Mouse (Mus musculus) midbrain, embryonic 12.5 days (tissue): Measurements from ENCODE around the gene Nbas. TPM values are rescaled to one million over a fixed set of nuclear protein-coding genes. Genes with fewer than 3 reads are reported as not detected.

Experiments used
- ATAC-seq: fragments of 200-750 bp; cut with Nextera tagmentation; 2 replicates; pipeline ENCODE4 v1.8.0; 2017; ENCODE audit warnings: low read depth, moderate TSS enrichment, moderate library complexity; ENCODE audit not compliant: low FRiP score
- H3K27ac ChIP-seq: fragments of 300-500 bp; sonication (generic); replicated peaks from 2 replicates; pipeline ENCODE4 v1.5.1; 2016; ENCODE audit warnings: mild to moderate bottlenecking
- H3K27me3 ChIP-seq: fragments of 300-500 bp; sonication (generic); 2 replicates; pipeline ENCODE4 v1.6.1; 2016; ENCODE audit warnings: mild to moderate bottlenecking
- H3K36me3 ChIP-seq: fragments of 300-500 bp; sonication (generic); 2 replicates; pipeline ENCODE4 v1.6.1; 2016
- H3K4me1 ChIP-seq: fragments of 300-500 bp; sonication (generic); 2 replicates; pipeline ENCODE4 v1.6.1; 2016
- H3K4me2 ChIP-seq: fragments of 300-500 bp; sonication (generic); replicated peaks from 2 replicates; pipeline ENCODE4 v1.6.1; 2016; ENCODE audit warnings: mild to moderate bottlenecking, moderate library complexity
- H3K4me3 ChIP-seq: fragments of 300-500 bp; sonication (generic); 2 replicates; pipeline ENCODE4 v1.5.1; 2016; ENCODE audit warnings: mild to moderate bottlenecking
- H3K9ac ChIP-seq: fragments of 300-500 bp; sonication (generic); replicated peaks from 2 replicates; pipeline ENCODE4 v1.6.1; 2016; ENCODE audit warnings: mild to moderate bottlenecking, moderate library complexity
- H3K9me3 ChIP-seq: fragments of 300-500 bp; sonication (generic); 2 replicates; pipeline ENCODE4 v1.6.1; 2016; ENCODE audit warnings: mild to moderate bottlenecking
- WGBS: fragments of 180-500 bp; shearing (Covaris S2); methylation state at CpG from one replicate; pipeline ENCODE4 v1.1.7; 2016; 5-methylcytosine and 5-hydroxymethylcytosine counted together
- polyA plus RNA-seq: library from polyadenylated mRNA; unstranded; fragments of >200 nt; fragmentation: Nextera tagmentation; extraction: Ambion mirVana; gene quantifications from 2 replicates; pipeline ENCODE4 v1.2.1, GENCODE M21; 2016

The Nbas gene
- polyA plus RNA-seq, 1 experiment from 2014 or later, result 17.6 TPM

- Histone ChIP-seq H3K36me3 (no peaks in the 10 kb centered on the region), H3K27me3 (no peaks in the 10 kb centered on the region), H3K4me2 (no peak overlapping the region), H3K4me1 (no peaks in the 10 kb centered on the region), H3K4me3 (no peak overlapping the region), H3K9me3 (no peaks in the 10 kb centered on the region), H3K27ac (no peak overlapping the region), H3K9ac (no peak overlapping the region)
- WGBS, result 79% methylated on average over 4 of the region's 4 CpGs
- no peak for ATAC-seq
Measured at GRCm38 (mm10) chr12:13598545-13598944, 329.6 kb downstream of the Nbas start.

GRCm38 (mm10) chr12:13602414-13602813 is 333.5 kb downstream of the Nbas start:
- Histone ChIP-seq H3K36me3 (no peaks in the 10 kb centered on the region), H3K9me3 (no peaks in the 10 kb centered on the region), H3K4me1 (no peaks in the 10 kb centered on the region), H3K27ac (no peak overlapping the region), H3K4me2 (no peak overlapping the region), H3K9ac (no peak overlapping the region), H3K27me3 (no peaks in the 10 kb centered on the region), H3K4me3 (no peak overlapping the region)
- ATAC-seq, result peak; percentile 50

GRCm38 (mm10) chr12:13607021-13607420 is 338.1 kb downstream of the Nbas start:
- H3K9me3 ChIP-seq, result no peaks in the 10 kb centered on the region
- no peak overlapping the region for H3K9ac ChIP-seq
- H3K4me3 ChIP-seq, result no peak overlapping the region
- WGBS, result 91% methylated on average over 2 of the region's 2 CpGs
- H3K27me3 ChIP-seq, result no peaks in the 10 kb centered on the region
- ATAC-seq, result no peak
- H3K4me1 ChIP-seq, result no peaks in the 10 kb centered on the region
- no peak overlapping the region for H3K27ac ChIP-seq
- H3K36me3 ChIP-seq, result no peaks in the 10 kb centered on the region
- H3K4me2 ChIP-seq, result no peak overlapping the region

- Histone ChIP-seq H3K9me3 (no peaks in the 10 kb centered on the region), H3K27ac (no peak overlapping the region), H3K4me3 (no peak overlapping the region), H3K4me2 (no peak overlapping the region), H3K36me3 (no peaks in the 10 kb centered on the region), H3K4me1 (0 out of 2 replicates have a peak, but pooled peaks cover 2% of the 10 kb centered on the region), H3K27me3 (no peaks in the 10 kb centered on the region), H3K9ac (no peak overlapping the region)
- ATAC-seq, result no peak
- WGBS, result 86% methylated on average over 11 of the region's 11 CpGs
Measured at GRCm38 (mm10) chr12:13609027-13609426, 340.1 kb downstream of the Nbas start.

GRCm38 (mm10) chr12:13613041-13613440 is 344.1 kb downstream of the Nbas start:
- Histone ChIP-seq H3K9ac (no peak overlapping the region), H3K27me3 (no peaks in the 10 kb centered on the region), H3K4me3 (no peak overlapping the region), H3K9me3 (no peaks in the 10 kb centered on the region), H3K27ac (no peak overlapping the region), H3K4me1 (0 out of 2 replicates have a peak, but pooled peaks cover 2% of the 10 kb centered on the region), H3K36me3 (no peaks in the 10 kb centered on the region), H3K4me2 (no peak overlapping the region)
- ATAC-seq, result no peak
- 9% methylated on average over 2 of the region's 2 CpGs for WGBS

GRCm38 (mm10) chr12:13615661-13616060 is 346.7 kb downstream of the Nbas start:
- H3K9me3 ChIP-seq, result no peaks in the 10 kb centered on the region
- H3K4me1 ChIP-seq, result 0 out of 2 replicates have a peak, but pooled peaks cover 2% of the 10 kb centered on the region
- no peaks in the 10 kb centered on the region for H3K36me3 ChIP-seq
- no peak overlapping the region for H3K27ac ChIP-seq
- no peak for ATAC-seq
- no peak overlapping the region for H3K4me3 ChIP-seq
- WGBS, result 82% methylated on average over 7 of the region's 7 CpGs
- H3K9ac ChIP-seq, result no peak overlapping the region
- H3K27me3 ChIP-seq, result no peaks in the 10 kb centered on the region
- H3K4me2 ChIP-seq, result no peak overlapping the region

GRCm38 (mm10) chr12:13622150-13622822 is 353.4 kb downstream of the Nbas start:
- no peak overlapping the region for H3K4me3 ChIP-seq
- H3K27ac ChIP-seq, result no peak overlapping the region
- H3K27me3 ChIP-seq, result no peaks in the 10 kb centered on the region
- no peak overlapping the region for H3K9ac ChIP-seq
- peak; percentile 63 for ATAC-seq
- no peaks in the 10 kb centered on the region for H3K9me3 ChIP-seq
- 68% methylated on average over 15 of the region's 15 CpGs for WGBS
- no peak overlapping the region for H3K4me2 ChIP-seq
- no peaks in the 10 kb centered on the region for H3K4me1 ChIP-seq
- H3K36me3 ChIP-seq, result no peaks in the 10 kb centered on the region

- ATAC-seq, result no peak
- no peaks in the 10 kb centered on the region for H3K27me3 ChIP-seq
- no peak overlapping the region for H3K4me2 ChIP-seq
- no peaks in the 10 kb centered on the region for H3K9me3 ChIP-seq
- 55% methylated on average over 12 of the region's 12 CpGs for WGBS
- H3K36me3 ChIP-seq, result no peaks in the 10 kb centered on the region
- no peak overlapping the region for H3K4me3 ChIP-seq
- H3K9ac ChIP-seq, result no peak overlapping the region
- H3K4me1 ChIP-seq, result no peaks in the 10 kb centered on the region
- no peak overlapping the region for H3K27ac ChIP-seq
Measured at GRCm38 (mm10) chr12:13626803-13627706, 358.1 kb downstream of the Nbas start.

Other genes with a start within 250 kb of the Nbas start
- 153 and 155 TPM in 2 replicates for gene Ddx1, start 19.9 kb upstream of the Nbas start, polyA plus RNA-seq